Mouse (Mus musculus): ENCODE measurements around the gene Poll.
"Not testable (repeated sequence)": the region's sequence is repeated elsewhere in the genome, so short reads cannot be mapped to it uniquely, and the experiment has no call there.

Gene Poll

DNA sequence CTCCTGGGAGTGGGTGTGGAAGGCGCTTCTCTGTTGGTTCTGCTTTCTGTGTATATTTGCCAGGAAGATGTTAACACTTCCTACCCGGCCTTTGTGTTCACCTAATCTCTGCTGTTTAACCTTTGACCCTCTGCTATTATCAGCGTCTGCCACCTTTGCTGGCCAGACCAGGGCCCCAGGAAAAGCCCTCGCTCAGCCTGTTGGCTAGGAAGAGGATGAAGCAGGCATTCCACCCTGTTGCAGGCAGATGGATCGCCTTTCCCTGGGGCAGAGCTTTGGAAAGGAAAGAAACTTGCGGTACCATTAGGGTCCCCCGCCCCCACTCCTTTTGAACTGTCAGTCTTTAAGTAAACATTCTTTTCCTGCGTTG lies 15.3 kb upstream of the Poll start:
- no peak for DNase-seq

DNA sequence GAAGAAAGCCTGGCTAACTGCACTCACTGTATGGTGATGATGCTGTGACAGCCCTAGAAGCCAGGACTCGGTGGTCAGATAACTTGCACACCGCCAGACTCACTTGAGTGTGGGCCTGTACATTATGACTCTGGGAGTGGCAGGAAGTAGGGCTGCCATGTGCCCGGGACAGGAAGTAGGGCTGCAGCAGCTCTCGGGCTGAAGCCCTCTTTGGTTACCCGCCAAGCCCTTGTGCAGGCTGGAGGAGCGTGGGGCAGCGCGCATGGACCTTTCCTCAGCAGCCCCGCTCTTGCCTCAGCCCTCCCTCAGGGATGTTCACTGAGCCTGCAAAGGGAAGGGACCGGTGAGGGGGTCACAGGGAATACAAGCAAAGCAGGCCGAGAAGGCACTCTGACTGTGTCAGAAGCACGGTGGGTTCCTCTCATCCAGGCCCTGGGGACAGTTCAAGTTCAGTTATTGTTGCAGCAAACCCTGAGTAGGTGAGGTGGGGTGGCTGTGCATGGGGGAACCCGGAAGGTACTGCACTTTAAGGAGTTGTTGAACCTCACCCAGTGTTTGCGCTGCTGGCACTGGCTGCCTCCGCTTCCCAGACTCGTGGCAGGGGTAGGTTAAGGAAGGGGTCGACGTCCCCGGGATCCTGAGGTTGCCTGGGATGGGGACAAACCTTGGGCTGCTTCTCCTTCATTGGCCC lies 14.8 kb upstream of the Poll start:
- no peak for DNase-seq

DNA sequence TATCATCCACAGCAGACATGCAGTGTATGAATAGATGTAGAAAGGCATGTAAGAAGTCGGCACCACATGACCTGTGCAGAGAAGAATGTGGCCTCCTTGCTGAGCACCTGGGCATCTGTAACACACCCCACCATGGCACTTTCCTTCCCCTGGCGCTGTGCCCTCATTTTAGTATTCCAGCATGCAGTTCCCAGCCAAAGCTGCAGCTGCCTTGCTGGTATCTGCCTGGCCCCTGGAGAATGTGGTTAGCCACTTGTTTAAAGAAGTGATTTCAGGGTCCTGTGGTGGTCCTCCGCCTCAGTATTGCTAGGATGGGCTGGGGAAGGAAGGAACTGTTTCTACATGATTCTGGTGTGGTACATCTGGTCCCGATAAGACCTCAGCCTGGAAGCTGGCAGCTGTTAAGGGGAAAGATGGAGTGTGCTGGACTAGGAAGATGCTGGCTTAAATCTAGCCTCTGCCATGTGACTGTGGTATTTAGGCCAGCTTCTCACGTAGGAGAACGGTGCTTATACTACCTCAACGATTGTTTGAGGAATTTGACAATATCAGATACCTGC lies 14.1 kb upstream of the Poll start:
- no peak for DNase-seq

DNA sequence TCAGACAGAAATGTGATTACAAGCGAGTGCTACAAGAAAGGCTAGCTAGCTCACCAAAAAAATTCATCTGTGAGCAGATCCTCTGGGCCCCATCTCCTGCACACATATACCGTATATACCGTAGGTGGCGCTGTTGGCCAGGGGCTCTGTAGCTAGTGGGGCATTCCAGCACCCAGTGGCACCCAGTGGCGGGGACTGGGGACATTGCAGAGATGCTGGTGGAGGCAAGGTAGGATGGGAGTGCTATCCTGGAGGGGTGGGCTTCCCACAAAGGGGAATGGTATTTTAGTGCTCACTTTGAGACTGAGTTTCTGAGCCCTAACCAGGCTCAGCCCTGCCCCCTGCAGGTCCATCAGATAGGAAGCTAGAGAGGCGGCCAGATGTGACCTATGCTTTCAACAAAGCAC lies 13.5 kb upstream of the Poll start:
- peak; percentile 79 for DNase-seq

DNA sequence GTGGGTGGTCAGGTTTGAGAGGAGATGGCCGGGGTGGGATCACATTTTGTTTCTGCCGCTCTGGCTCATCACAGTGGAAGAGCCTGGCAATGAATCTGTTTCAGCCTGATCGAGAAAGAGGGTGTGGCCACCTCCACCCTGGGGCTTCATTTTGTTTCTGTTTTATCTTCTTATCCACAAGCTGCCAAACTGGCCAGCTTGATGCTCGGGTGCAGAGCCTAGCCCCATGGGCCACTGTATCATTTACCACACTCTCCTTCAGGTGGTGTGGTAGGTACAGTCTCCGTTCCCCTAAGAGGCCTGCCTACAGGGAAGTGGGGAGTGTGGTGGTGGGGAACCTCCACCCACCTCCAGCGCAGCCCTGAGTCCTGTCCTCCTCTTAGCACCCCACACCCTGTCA lies 12.7 kb upstream of the Poll start:
- no peak for DNase-seq

DNA sequence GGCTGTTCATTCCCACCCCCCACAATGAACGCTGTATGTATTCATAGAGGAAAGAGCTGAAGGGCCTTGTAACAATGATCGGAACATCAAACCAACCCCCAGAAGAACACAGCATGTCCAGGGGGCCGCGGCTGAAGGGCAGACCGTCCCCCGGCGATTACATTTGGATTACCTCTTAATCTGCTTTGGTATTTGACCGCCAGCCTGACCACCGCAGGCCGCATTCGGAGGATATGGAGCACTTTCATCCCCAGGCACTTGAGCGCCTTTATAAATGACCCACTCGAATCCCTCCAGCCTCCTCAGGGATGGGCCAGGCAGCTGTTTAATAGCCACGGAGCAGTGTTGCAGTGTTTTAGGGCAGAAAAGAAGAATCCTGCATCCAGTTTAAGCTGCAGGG lies 7.0 kb upstream of the Poll start:
- DNase-seq, result no peak

DNA sequence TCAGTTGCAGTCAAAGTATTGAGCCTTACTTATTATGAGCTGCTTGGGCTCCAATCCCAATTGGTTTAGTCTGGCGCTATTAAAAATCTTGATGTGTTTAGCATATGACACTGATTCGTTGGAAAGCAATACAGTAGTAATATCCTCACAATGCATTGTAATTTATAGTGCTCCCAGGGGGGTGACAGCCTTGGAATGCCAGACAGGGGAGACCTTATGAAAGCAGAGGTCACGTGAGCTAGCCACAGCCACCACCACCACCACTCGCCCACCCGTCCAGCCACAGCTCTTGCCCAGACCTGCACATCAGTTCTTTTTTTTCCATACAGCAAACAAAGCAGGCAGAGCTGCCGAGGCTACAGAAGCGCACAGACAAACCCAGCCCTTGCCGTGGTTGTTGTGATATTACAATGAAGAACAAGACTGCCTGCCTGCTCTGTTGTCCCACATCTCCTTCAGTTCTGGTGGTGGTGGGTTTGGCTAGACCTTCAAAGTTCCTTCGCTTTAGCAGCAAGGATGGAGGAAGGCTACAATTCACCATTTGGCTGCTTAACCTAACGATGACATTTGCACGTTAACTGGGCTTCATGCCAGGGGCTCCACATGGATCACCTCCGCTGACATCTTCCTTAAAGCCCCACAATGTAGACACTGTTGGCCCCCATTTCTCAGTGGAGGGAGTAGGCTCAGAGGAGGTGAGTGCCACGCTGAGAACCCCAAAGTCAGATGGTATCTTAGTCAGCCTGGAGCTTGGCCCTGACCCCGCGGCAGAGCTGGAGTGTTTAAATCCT lies 5.8 kb upstream of the Poll start:
- DNase-seq, result no peak

DNA sequence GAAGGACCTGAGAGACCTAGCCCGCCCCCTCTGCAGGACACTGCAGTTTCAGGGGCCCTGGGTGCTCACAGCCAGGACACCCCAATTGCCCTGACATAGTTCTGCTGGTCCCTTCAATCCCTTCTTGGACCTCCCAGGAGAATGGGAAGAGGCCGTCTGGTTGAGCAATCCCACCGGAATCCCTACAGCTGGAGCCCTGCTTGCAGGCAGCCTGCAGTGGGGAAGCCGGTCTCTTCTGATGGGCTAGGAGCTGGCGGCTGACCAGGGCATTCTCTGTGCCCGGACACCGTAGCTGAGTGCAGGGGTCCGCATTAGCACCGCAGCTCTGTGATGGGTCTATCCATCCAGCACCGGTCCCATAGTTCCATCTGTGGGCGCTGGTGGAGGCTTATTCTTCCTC lies 6.2 kb downstream of the Poll start:
- no peak for DNase-seq

DNA sequence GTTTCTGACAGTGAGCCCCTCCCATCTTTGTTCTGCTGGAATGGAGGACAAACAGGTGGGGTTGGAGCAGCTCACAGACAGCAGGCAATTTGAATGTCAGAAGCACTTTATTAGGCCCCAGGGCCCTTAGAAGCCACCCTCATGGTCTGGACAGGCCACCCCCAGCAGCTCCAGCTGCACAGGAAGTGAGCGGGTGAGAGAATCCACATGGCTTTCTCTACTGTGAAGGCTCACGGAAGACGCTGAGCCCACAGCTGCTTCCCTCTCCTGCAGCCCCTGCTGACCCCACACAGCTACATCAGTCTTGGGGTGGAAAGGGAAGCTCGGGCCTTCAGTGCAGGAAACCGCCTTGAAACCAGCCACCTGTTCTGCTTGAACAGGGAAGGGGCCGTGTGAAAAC lies 8.1 kb downstream of the Poll start:
- peak; percentile 50 for DNase-seq

DNA sequence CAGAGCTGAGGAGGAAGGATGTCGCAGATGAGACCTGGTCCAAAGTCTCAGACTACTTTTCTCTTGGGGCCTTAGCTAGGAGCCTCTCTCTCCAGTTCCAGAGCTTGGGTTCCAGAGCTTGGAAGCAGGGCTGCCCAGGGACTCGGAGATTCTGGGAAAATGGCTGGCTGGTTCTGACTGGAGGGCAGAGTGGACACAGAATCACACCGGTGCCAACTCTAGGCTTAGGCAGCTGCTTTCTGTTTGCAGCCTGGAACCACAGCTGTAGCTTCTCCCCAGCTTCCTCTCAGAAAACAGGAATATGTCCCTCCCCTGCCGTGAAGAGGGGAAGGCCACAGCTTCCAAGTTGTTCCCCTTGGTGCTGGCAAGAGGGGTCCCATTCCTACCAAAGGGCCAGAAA lies 10.4 kb downstream of the Poll start:
- no peak for DNase-seq

DNA sequence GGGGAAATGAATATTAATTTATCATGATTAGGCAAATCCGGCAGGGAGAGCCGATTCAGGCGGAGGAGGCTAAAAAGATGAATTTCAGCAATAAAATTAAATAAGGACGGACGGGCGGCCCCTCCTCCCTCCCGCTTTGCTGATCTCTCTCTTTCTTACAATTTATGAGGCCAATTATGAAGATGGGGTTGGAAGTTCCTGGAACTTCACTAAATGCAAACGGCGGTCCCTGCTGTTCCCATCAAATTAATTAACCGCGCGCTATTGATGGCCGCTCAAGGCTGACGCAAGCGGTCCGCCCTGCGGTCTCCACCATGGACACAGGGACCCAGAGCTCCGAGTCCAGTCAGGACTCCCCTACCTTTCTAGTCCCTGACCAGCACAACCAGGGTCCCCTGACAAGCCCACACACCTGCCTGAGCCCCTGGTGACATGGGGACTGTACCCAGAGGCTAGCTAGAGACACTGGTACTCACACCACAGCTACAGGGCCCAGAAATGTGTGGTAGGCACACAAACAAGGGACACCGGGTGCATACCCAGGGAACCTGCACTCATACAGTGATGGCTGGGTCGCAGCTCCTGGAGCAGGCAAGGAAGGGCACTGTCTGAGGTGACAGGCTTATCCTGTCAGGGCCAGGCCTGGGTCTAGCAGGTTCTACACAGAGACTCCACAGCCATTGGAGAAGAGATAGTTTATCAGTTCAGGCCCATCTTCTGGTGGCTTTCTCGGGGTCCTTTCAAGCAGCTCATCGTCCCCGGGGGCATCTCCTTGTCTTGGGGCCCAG lies 11.0 kb downstream of the Poll start:
- DNase-seq, result peak; percentile 41

DNA sequence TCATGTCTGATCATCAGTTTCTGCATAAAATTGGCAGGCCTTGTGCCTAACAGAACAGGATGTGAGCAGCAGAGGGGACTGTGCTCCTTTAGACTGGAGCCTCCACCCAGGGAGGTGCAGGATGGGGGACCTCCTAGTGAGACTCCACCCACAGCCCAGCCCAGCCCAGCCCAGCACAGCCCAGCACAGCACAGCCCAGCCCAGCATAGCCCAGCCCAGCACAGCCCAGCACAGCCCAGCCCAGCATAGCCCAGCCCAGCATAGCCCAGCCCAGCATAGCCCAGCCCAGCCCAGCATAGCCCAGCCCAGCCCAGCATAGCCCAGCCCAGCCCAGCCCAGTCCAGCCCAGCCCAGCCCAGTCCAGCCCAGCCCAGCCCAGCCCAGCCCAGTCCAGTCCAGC lies 12.1 kb downstream of the Poll start:
- DNase-seq, result not testable (repeated sequence)

DNA sequence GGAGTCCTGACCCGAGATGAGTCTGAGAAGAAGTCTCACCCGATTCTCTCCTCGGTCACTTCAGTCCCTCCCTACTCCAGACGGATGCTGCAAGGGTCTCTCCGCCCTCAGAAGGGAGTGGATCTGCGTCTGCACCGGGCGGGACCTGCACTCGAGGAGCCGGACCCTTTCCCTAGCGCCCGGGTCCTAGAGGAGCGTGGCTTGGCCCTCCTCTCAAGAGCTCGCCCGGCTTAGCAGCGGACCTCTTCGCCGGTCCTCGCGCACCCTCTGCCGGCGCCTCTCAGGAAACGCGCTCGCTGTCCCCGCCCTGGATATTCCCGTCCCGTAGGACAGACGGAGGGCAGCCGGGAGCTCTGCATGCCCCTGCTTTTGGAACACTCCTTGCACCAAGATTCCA lies 15.4 kb downstream of the Poll start:
- DNase-seq, result peak; percentile 88

DNA sequence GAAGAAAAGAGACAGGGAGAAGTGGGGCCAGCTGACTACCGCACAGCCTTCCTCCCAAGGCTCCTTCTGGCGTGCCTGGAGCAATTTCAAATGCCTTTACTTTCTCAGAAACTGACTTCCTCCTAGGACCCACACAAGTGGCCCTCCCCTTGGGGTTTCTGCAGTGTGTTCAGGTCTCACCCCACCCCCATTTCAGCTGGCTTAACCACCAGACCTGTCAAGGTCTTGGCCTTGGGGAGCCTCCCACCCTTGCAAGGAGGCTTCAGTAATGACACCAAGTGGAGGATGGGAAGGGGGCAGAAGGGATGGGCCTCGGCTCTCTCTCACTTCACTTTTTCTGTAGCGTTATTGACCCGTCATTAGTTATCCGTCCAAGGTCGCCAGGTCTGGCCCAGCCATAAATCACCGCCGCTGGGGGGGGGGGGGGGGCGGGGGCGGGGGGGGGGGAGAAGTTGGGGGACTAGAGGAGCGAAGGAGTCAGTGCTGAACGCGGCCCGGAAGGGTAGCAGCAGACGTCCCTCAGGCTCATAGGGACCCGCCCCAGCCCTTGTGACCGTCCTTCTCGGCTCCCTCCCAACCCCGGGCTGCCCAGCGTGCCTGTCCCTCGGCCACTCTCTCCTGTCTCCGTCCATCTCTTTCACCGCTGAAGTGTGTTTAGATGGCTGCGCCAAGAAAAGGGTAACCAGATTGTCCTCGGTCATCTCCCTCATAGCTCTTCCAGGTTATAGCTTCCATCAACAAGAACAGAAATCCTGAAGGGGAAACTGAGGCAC lies 16.0 kb downstream of the Poll start:
- DNase-seq, result peak; percentile 25

DNA sequence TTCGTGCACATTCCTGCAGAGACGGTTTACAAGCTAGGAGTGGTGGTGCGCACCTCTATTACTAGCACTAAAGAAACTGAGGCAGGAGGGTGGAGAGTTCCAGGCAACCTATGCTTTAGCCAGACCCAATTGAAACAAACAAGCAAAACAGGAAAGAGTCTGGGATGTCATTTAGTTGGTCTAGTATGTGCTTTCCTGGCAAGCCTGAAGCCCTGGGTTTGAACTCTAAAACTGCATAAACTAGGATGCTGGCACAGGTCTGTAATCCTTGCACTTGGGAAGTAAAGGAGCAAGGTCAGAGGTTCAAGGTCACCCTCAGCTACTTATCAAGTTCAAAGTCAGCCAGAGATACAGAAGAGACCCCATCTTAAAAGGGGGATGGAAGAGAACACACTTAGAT lies 18.3 kb downstream of the Poll start:
- no peak for DNase-seq

DNA sequence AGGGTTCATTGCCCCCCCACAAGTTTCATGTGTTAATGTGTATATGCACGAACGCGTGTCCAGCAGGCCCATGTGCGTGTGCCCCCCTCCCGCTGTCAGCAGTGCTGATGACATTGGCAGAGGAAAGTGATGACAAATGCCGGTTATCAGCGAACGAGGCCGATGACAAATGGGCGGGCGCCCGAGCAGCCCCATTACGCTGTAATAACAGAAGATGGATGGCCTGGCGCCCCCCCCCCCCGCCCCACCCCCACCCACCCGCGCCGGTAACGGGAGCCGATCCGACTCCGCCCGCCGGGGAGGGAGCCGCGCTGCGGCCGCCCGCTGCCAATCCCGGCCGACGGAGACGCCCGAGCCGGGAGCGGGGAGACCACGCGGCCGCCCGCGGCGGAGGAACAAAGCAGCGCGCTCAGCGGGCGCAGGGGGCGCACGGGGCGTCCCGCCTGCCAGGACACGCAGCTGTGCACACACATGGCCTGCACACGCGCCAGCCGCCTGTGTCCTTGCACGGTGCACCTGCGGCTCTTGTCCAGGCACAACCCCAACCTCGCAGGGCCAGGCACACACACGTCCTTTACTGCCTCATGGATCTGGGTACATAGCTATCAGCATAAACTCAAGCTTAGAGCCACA lies 18.8 kb downstream of the Poll start:
- DNase-seq, result peak; percentile 50

DNA sequence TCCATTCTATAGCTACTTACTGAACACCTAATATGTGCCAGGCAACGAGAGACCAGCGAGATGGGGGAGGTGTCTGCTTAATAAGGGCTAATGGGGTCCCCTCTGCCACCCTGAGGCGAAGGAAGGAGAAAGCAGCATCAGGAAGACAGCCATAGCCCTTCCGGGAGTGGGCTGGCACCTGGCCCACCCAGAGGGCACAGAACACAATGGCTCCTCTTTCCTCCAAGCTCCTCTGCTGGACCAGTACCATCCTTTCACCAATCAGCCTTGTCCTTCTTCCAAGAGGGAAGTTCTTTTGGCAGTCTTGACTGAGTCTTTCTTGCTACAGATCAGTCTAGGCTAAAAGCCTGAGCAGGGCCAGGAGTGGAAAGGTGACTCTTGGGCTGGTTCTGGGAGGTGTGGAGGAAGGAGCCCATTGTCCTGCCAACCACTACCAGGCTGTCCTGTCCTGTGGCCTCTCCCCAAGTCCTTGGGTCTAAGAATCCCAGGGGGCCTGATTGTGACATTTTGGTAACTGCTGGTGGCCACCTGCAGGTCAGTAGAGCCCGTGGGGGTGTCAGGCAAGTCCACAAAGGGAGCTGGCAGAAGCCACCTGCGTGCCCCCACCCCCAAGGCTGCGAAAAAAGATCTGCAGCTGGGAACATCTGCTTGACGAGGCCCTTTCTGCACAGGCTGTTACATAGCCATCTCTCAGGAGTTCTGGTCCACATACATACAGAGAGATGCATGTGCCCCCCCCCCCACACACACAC lies 19.5 kb downstream of the Poll start:
- DNase-seq, result no peak

DNA sequence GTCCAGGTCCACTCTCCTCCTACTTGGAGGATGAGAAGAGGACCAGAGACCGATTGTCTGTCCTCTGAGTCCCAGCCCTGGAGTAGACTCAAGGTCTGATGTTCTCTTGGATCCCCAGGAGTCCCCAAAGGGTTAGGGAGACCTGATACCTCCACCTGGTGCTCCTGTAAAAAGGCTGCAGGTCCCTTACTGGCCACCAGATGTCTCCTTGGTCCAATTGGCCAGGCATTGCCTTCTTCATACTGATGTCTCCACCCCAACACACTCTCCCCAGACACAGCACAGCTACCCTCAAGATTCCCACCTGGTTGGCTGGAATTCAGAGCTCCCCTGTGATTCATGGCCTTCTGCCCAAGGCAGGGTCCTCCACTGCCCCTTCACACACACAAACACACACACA lies 22.8 kb downstream of the Poll start:
- DNase-seq, result peak; percentile 71

DNA sequence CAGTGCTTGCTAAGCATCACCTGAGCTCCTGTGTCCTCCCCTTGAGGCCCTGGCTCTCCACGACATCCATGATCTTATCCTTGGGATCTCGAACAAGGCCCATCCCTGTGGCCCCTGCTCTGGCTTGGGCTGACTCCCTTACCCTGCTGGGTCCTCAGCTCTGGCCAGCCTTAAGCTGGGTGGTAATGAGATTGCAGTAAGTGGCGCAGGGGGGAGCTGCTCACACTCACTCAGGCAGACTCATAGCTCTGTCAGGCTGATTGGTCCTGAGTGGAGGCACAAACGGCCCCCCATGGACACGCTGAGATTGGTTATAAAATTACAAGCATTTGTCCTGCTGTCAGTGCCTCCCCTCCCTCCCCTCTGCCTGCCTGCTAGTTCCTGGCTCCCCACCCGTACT lies 24.4 kb downstream of the Poll start:
- no peak for DNase-seq

DNA sequence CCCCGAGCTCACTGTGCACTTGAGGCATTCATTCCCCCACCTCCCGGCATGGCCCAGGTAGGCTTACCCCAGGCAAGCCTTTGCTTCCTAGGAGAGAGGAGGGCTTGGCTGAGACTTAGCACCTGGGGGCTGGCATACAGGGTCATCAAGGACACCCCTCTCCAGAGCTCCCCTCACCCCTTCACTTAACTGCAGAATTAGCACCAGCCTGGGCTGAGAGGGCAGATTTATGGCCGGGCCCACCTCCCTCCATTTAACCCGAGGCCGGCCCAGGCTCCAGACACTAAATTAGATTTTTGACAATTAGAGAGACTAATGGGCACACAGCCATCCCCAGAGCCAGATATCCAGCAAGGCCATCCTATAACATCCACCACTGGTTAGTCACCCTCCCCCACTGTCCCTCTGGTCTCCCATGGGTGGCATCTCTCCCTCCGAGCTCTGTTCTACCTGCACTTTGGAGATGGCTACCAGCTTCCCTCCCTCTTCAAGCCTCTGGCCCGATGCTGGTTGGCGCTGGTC lies 25.1 kb downstream of the Poll start:
- no peak for DNase-seq

DNA sequence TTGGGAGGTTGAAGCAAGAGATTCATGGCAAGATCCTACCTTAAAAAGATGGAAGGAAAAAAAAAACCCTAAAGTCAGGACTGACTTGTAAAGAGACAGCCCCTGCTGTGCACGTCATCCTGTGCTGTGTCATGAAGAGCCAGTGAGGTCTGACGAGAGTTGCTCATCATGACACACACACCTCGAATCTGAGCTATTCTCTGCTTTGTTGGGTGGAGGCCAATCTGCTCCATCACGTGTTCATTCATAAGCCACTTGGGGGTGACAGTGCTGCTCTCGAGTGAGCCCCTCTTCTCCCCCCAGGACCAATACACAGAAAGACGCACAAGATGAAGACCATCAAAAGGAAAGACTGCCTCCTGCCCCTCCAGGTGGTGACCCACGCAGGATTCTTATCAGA lies 26.7 kb downstream of the Poll start:
- DNase-seq, result no peak
